Mouse (Mus musculus) regulatory T cell (primary cell): Measurements from ENCODE around the gene Gpr55.

Source experiments
- in situ Hi-C: fragments of 300-600 bp; cut with MboI, MseI; formaldehyde crosslinking; loops from one replicate; pipeline ENCODE4 v1.15.1; 2025; ENCODE audit warnings: high pct_unique_total_duplicates

Gene Gpr55

GRCm38 (mm10) chr1:85959129-85959888 is 1.5 kb downstream of the Gpr55 start:
- in situ Hi-C loops: loop anchor here (5.0 kb wide), 1 partner anchor 207 kb away; no protein-coding TSS in a partner anchor

- in situ Hi-C loops: loop anchor here (5.0 kb wide), 1 partner anchor 206 kb away; no protein-coding TSS in a partner anchor
Measured at GRCm38 (mm10) chr1:85957942-85958619, 2.7 kb downstream of the Gpr55 start.

GRCm38 (mm10) chr1:85957290-85957689 is 3.5 kb downstream of the Gpr55 start:
- in situ Hi-C loops: loop anchor here (5.0 kb wide), 1 partner anchor 205 kb away; no protein-coding TSS in a partner anchor

- in situ Hi-C loops: loop anchor here (5.0 kb wide), 1 partner anchor 203 kb away; no protein-coding TSS in a partner anchor
Measured at GRCm38 (mm10) chr1:85955150-85955549, 5.7 kb downstream of the Gpr55 start.

GRCm38 (mm10) chr1:85949085-85949684 is 11.6 kb downstream of the Gpr55 start:
- in situ Hi-C loops: no loop called here

- in situ Hi-C loops: no loop called here
Measured at GRCm38 (mm10) chr1:85942318-85942717, 18.5 kb downstream of the Gpr55 start.

GRCm38 (mm10) chr1:85937323-85937722 is 23.5 kb downstream of the Gpr55 start:
- in situ Hi-C loops: no loop called here

GRCm38 (mm10) chr1:85936265-85936664 is 24.5 kb downstream of the Gpr55 start:
- in situ Hi-C loops: no loop called here

GRCm38 (mm10) chr1:85935148-85935852 is 25.5 kb downstream of the Gpr55 start:
- in situ Hi-C loops: no loop called here

GRCm38 (mm10) chr1:85934560-85934959 is 26.2 kb downstream of the Gpr55 start:
- in situ Hi-C loops: loop anchor here (5.0 kb wide), 3 partner anchors 43 to 82 kb away; no protein-coding TSS in a partner anchor

- in situ Hi-C loops: loop anchor here (5.0 kb wide), 3 partner anchors 43 to 82 kb away; no protein-coding TSS in a partner anchor
Measured at GRCm38 (mm10) chr1:85933631-85934465, 27.0 kb downstream of the Gpr55 start.

GRCm38 (mm10) chr1:85933226-85933625 is 27.6 kb downstream of the Gpr55 start:
- in situ Hi-C loops: loop anchor here (5.0 kb wide), 3 partner anchors 44 to 81 kb away; no protein-coding TSS in a partner anchor

GRCm38 (mm10) chr1:85931170-85931569 is 29.6 kb downstream of the Gpr55 start:
- in situ Hi-C loops: loop anchor here (5.0 kb wide), 3 partner anchors 46 to 79 kb away; no protein-coding TSS in a partner anchor

GRCm38 (mm10) chr1:85929406-85929805 is 31.4 kb downstream of the Gpr55 start:
- in situ Hi-C loops: no loop called here

- in situ Hi-C loops: no loop called here
Measured at GRCm38 (mm10) chr1:85928688-85929065, 32.1 kb downstream of the Gpr55 start.

GRCm38 (mm10) chr1:85928057-85928687 is 32.6 kb downstream of the Gpr55 start, which contains the start of gene 4933407L21Rik:
Gene 4933407L21Rik (plus strand): TSS chr1:85928483.
- in situ Hi-C loops: no loop called here

- in situ Hi-C loops: no loop called here
Measured at GRCm38 (mm10) chr1:85925183-85925582, 35.6 kb downstream of the Gpr55 start.

GRCm38 (mm10) chr1:85922865-85923211 is 38.0 kb downstream of the Gpr55 start:
- in situ Hi-C loops: no loop called here

GRCm38 (mm10) chr1:85922127-85922864 is 38.5 kb downstream of the Gpr55 start:
- in situ Hi-C loops: no loop called here
